Mouse (Mus musculus) cortical plate, adult 2 months (tissue): ENCODE measurements at regions not wholly inside any gene's neighbourhood (a gene's known extent, or its start where the extent isn't known, plus 50 kb on each side); places are given as distances from the start of the nearest gene placed in this dataset.

Experiments
- H3K27ac ChIP-seq: fragments of 200-500 bp; 2 replicates; pipeline ENCODE4 v1.5.1; 2012; ENCODE audit warnings: low read length, control low read depth, inconsistent platforms; ENCODE audit not compliant: insufficient read depth
- H3K4me1 ChIP-seq: fragments of 200-500 bp; 2 replicates; pipeline ENCODE4 v1.6.1; 2011; ENCODE audit warnings: low read length; ENCODE audit not compliant: control insufficient read depth, insufficient read depth
- H3K4me3 ChIP-seq: fragments of 200-500 bp; 2 replicates; pipeline ENCODE4 v1.5.1; 2011; ENCODE audit warnings: mild to moderate bottlenecking, low read length, control low read depth; ENCODE audit not compliant: insufficient read depth
- CTCF ChIP-seq: fragments of 200-500 bp; IDR thresholded peaks from 2 replicates; pipeline ENCODE4 v1.5.1; 2011; ENCODE audit warnings: mild to moderate bottlenecking, control low read depth, low read length; ENCODE audit not compliant: insufficient read depth; ENCODE audit errors: extremely low read depth
- POLR2A ChIP-seq: fragments of 200-500 bp; IDR thresholded peaks from 2 replicates; pipeline ENCODE4 v1.6.1; 2011; ENCODE audit warnings: mild to moderate bottlenecking, low read length, control low read depth; ENCODE audit not compliant: insufficient read depth; ENCODE audit errors: extremely low read depth

- Histone ChIP-seq H3K4me1 (peaks cover 4% of the 10 kb centered on the region; the same call in 1 of the 2 replicates), H3K4me3 (no peak overlapping the region), H3K27ac (no peak overlapping the region)
- TF ChIP-seq CTCF (no peak), POLR2A (no peak)
Observed at GRCm38 (mm10) chr17:63662251-63662650, 162.4 kb upstream of the Fbxl17 start.

GRCm38 (mm10) chr17:63676791-63677190 is 177.0 kb upstream of the Fbxl17 start:
- TF ChIP-seq CTCF (no peak), POLR2A (no peak)
- Histone ChIP-seq H3K4me3 (no peak overlapping the region), H3K4me1 (no peaks in the 10 kb centered on the region), H3K27ac (no peak overlapping the region)

- TF ChIP-seq POLR2A (no peak), CTCF (no peak)
- Histone ChIP-seq H3K4me3 (no peak overlapping the region), H3K4me1 (no peaks in the 10 kb centered on the region), H3K27ac (no peak overlapping the region)
Observed at GRCm38 (mm10) chr17:63677996-63678657, 178.3 kb upstream of the Fbxl17 start.

- H3K27ac ChIP-seq: no peak overlapping the region
- no peaks in the 10 kb centered on the region for H3K4me1 ChIP-seq
- H3K4me3 ChIP-seq: no peak overlapping the region
- TF ChIP-seq POLR2A: no peak
Observed at GRCm38 (mm10) chr17:63680479-63680878, 180.7 kb upstream of the Fbxl17 start.

- no peaks in the 10 kb centered on the region for H3K4me1 ChIP-seq
- no peak overlapping the region for H3K27ac ChIP-seq
- H3K4me3 ChIP-seq: no peak overlapping the region
- TF ChIP-seq POLR2A: no peak
- peak; percentile 23; the same call in 1 of the 2 replicates for TF ChIP-seq CTCF
Observed at GRCm38 (mm10) chr17:63683345-63683744, 179.5 kb upstream of the Fer start.

- no peak for TF ChIP-seq POLR2A
- TF ChIP-seq CTCF: no peak
- Histone ChIP-seq H3K4me3 (no peak overlapping the region), H3K27ac (no peak overlapping the region), H3K4me1 (no peaks in the 10 kb centered on the region)
Observed at GRCm38 (mm10) chr17:63684026-63684425, 178.8 kb upstream of the Fer start.

GRCm38 (mm10) chr17:63685956-63686355 is 176.9 kb upstream of the Fer start:
- Histone ChIP-seq H3K4me1 (no peaks in the 10 kb centered on the region), H3K4me3 (no peak overlapping the region), H3K27ac (no peak overlapping the region)
- TF ChIP-seq POLR2A (no peak), CTCF (no peak)

- Histone ChIP-seq H3K4me1 (no peaks in the 10 kb centered on the region), H3K4me3 (no peak overlapping the region), H3K27ac (no peak overlapping the region)
- TF ChIP-seq POLR2A (no peak), CTCF (no peak)
Observed at GRCm38 (mm10) chr17:63686361-63686760, 176.5 kb upstream of the Fer start.

GRCm38 (mm10) chr17:63689291-63689690 is 173.6 kb upstream of the Fer start:
- Histone ChIP-seq H3K27ac (no peak overlapping the region), H3K4me1 (no peaks in the 10 kb centered on the region), H3K4me3 (no peak overlapping the region)
- TF ChIP-seq POLR2A (no peak), CTCF (no peak)

- TF ChIP-seq CTCF (no peak), POLR2A (no peak)
- no peaks in the 10 kb centered on the region for H3K4me1 ChIP-seq
- H3K27ac ChIP-seq: no peak overlapping the region
- H3K4me3 ChIP-seq: no peak overlapping the region
Observed at GRCm38 (mm10) chr17:63690829-63691689, 171.8 kb upstream of the Fer start.
